Mouse (Mus musculus) cerebellum, adult 2 months (tissue): ENCODE measurements around the gene Ormdl2.

Experiments
- CTCF ChIP-seq: fragments of 200-500 bp; IDR thresholded peaks from 2 replicates; pipeline ENCODE4 v1.5.1; 2011; ENCODE audit warnings: low read depth, mild to moderate bottlenecking, control low read depth, low read length, moderate library complexity, borderline replicate concordance; ENCODE audit not compliant: insufficient read depth
- POLR2A ChIP-seq: fragments of 200-500 bp; IDR thresholded peaks from 2 replicates; pipeline ENCODE4 v1.6.1; 2011; ENCODE audit warnings: low read length, control low read depth, borderline replicate concordance; ENCODE audit not compliant: insufficient read depth

DNA sequence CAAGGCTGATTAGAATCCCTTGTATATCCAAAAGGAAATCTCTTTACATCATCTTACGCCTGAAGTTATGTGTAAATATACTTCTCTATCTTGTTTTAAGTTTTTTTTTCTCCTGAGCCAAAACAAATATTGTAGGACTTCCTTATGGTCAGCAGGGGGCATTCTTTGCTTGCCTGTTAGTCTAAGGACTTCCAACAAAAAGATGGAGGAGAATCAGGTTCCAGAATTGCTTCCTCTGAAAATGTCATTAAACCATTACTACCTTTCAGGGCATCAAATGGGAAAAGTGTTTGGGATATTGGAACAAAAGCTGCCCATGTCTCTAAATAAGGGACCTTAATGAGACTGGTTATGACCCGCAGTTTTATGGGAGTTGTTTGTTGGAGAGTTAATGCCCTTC lies 24.1 kb upstream of the Ormdl2 start:
- TF ChIP-seq POLR2A, result no peak
- peak; percentile 11; the same call in 1 of the 2 replicates for TF ChIP-seq CTCF
